Mouse (Mus musculus) lung, postnatal 10 days (tissue): Measurements from ENCODE around the gene Chdh.
A peak's percentile ranks its signal among the peaks of the same experiment; 100 is the strongest.

Experiments used
- DNase-seq: peaks from one replicate; pipeline ENCODE4 v3.0.0; 2021

The Chdh gene

DNA sequence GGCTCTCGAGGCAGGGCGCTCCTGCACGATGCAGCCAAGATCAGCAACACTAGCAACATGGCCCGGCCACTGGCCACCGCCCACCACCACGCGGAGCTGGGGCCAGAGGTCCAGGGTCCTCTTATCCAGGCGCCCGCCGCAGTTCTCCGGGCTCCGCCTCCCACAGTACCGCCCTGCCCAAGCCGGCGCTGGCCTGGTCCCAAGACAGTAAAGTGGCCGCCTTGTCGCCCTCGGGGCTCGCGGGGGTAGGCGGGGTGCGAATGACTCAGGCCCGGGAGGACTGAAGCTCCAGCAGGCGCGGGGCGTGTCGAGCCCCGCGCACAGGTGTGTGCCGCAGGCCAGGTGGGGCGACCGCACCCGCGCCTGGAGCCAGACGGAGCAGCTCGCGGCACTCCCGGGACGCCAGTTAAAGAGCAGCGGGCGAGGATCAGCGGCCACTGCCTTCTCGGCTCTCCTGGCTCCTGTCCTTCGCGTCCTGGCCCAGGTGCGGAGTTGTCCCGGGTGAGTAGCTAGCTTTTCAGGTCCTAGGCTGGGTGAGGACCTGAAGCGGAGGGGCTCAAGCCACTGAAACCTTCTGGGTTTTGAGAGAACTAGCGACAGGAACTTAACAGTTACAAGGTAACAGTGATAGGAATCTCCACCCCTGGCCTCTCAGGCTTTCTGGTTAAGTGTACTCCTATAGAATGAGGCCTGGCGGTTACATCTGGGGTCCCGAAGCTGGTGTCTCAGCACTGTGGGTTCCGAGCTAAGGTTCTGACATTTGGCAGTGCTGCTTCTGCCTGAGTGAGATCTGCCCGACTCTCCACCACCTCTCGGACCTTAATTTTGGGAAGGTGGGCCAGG is at the start of gene Chdh, which contains the start of gene Il17rb:
Chdh (plus strand) TSS at position 291 of the 843 bp plus-strand sequence.
Il17rb (minus strand) TSS at position 164 of the 843 bp plus-strand sequence.
- peak; percentile 78 for DNase-seq

DNA sequence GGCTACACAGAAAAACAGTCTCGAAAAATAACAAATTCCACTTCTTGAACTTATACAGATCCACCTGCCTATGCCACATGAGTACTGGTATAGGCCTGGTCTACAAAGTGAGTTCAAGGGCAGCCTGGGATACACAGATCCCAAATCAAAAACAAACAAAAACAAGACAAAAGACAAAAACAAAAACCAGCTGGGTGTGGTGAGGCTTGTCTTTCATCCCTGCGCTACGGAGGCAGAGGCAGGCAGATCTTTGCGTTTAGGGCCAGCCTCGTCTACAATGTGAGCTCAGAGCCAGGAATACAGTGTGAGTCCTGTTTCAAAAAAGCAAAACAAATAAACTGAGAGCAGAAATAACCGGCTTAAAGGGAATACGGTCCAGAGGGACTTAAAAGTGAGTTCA is 41.2 kb upstream of the Chdh start:
- no peak for DNase-seq

DNA sequence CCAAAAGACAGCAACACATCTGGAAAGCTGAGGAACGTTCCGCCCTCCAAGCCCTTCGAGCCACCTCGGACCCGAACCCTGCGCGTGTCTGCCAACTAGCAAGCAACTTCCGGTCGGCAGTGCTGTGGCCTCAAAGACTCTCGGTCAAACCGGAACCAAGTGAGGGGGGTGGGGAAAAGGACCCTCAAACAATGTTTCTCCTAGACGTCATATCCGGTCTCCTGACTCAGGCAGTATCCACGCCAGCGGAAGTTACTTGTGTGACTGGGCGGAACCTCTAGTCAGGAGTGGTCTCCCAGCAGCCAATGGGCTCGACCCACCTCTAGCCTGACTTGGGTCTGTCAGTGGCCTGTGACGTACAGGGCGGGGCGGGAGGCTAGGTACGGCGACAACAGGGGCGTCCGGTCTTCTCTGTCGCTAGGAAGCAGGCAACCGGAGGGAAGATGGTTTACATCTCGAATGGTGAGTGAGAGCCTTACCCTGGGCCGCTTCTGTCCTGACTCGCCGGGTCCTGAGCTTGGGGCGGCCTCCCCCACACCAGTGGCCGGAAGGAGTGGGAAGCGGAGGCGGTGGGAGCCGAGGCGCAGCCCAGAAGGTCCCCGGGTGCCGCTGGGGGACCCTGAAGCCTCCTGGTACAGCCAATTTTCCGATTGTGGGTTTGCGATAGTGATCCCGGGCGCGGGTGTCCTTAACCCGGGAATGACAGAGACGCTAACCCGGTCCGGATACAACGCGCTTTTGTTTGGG is 40.6 kb upstream of the Chdh start, which contains the start of gene Selenok:
Selenok (plus strand) TSS at position 234 of the 747 bp plus-strand sequence.
- peak; percentile 98 for DNase-seq

DNA sequence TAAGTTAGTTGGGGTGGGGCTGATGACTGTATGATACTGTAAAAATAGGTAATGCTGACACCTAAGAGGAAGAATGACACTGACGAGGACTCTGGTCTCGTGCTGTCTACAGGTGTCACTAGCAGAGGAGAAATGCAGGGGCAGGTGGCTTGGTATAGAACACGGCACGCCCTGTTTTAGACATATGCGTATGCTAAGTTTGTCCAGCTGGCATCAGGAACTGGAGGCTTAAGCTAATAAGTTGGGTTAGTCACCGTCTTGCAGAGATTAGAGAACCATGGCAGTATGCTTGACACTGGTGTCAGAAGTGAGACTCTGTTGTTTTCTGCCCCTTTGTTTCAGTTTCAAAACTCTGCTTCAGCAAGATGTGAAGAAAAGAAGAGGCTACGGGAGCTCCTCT is 37.4 kb upstream of the Chdh start:
- DNase-seq = no peak

DNA sequence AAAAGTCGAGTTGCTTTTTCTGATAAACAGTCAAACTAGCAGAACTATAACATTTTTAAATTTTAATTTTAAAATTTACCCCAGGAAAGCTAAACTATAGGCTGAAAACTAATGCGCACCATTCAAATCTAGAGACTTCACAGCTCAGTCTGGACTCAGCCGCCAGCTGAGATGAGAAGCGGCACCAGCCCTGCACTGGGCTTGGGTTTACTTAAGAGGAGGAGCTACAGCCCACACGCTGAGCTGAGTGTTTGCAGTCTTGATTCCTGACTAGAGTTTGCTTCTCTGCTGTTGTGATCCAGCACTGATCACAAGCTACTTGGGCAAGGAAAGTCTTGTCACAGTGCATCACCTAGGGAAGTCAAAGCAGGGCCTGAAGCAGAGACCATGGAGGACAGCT is 36.8 kb upstream of the Chdh start:
- DNase-seq = no peak

DNA sequence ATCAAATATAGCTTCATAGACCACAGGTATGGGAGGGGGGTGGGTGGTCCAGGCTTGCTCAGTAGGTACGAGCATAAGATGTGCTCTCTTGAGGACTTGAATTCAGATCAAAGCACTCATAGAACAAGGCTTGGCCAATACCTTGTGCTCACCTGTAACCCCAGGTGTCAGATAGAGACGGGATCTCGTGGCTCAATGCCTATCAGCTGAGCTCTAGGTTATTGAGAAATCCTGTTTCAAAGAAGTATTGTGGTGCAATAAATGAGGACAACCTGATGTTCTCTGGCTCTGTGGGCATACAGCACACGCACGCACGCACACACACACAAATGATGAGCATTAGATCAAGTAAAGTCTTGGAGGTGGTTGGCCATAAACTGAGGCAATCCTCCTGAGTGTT is 31.9 kb upstream of the Chdh start:
- no peak for DNase-seq

DNA sequence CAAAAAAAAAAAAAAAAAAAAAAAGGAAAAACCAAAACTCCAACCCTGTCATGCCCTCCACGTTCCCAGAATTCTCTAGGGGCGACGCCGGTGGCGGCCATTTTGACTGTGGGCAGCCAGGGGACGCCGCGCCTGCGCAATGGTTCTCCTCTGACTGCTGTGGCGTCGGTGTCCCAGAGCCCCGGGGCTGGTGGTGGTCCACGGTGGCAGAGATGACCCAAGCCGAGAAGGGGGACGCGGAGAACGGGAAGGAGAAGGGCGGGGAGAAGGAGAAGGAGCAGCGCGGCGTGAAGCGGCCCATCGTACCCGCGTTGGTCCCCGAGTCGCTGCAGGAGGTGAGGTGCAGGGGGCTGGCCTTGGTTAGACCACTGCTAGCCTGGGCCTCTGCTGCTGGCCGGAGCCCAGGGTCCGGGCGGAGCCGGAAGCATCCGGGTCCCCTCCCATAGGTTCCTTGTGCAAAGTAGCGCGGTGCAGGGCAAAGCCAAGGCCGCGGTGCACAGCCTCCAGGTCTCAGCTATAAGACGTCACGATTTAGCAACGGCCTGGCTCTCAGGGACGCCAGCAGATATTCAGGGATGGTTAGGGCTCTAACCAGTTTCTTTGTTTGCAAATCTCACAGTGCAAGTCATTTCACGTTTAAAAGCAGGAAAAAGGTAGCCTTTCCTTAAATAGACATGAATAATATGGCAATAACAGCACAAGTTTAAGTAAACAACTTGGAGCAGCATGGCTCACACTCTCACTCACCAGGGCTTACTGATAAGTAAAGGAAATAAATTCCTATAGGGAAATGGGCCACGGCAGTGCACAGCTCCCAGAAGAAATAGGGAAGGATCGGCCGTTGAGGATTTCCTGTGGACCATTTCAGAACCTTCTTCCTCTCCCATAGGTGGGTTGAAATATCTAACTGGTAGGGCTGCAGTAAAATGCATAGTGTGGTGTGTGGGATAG is 30.3 kb upstream of the Chdh start, which contains the start of gene Actr8:
Actr8 (plus strand) TSS at position 84 of the 951 bp plus-strand sequence.
- peak; percentile 95 for DNase-seq

DNA sequence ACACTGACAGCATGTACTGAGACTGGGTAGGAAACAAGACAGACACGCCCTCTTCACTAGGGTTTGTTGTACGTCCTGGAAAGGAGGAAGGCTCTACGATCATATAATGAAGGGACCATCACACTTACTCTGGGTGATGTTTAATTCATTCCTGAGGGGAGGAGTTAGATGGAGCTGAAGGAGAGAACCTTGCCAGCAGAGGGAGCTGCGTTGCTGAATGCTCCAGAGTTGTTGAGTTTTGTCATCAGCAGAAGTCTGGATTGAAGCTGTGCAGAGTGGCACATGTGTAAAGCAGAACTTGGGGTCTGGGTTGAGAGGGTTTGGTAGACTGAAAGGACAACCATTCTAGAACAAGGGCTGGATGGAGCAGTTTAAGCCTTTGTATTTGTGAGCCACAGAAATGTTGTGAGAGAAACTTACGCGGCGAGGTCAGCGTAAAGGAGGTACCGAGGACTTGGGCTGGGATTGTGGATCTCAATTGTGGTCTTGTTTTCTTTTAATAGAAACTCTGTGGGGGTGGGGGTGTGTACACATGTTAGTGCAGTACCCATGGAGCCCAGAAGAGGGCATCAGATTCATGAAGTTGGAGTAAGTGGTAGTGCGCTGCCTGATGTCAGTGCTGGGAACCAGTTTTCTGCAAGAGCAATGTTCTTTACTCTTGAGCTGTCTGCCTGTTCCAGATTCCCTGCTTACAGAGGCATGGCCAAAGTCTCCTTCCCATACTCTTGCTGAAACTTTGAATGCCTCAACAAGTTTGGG is 28.2 kb upstream of the Chdh start:
- peak; percentile 45 for DNase-seq

DNA sequence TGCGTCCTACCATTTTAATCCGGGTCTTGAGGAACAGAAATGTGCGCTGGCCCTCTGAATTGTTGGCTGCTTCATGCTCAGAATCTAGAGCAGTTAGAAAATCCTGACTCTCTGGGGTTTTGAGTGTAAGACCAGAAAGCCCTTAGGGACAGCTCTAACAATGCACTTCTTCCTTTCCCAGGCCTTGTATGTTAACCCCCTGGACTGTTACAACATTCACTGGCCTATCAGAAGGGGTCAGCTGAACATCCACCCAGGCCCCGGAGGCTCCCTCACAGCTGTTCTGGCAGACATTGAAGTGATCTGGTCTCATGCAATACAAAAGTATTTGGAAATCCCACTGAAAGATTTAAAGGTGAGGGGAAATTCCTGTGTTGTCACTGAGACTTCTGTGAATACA is 22.7 kb upstream of the Chdh start:
- no peak for DNase-seq

DNA sequence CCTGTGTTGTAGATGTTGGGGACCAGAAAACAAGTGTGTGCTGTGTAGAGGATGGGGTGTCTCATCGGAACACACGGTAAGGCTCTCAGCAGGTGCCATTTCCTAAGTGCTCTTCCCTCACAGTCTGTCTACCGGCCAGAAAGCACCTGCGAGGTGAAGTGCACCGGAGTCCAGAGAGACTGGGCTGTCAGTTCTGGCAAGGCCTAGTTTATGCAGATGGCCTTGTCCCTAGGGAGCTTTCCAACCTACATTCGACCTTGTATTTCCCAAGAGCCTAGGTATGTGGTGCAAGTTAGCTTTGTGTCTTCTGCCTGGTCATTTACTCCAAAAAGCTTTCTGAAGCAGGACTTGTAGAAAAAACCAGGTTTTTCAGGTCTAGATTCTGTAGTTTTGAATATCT is 21.5 kb upstream of the Chdh start:
- no peak for DNase-seq

DNA sequence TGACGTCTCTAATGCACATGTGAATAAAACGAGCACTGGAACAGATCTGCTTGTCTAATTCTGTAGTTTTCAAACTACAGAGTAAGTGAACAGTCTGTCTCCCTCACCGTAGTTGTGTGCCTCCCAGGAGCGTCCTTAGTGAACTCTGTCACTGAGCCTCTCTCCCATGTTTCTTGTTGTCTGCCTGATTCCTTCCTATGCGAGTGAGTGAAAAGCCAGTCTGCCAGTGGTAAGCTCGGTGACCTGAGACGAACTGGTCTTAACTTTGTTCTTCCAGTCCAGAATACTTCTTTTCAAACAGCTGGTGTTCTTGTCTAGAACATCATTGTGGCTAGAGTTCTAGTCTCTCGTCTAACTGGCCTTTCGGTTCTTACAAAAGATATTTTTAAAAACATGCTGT is 21.1 kb upstream of the Chdh start:
- no peak for DNase-seq

DNA sequence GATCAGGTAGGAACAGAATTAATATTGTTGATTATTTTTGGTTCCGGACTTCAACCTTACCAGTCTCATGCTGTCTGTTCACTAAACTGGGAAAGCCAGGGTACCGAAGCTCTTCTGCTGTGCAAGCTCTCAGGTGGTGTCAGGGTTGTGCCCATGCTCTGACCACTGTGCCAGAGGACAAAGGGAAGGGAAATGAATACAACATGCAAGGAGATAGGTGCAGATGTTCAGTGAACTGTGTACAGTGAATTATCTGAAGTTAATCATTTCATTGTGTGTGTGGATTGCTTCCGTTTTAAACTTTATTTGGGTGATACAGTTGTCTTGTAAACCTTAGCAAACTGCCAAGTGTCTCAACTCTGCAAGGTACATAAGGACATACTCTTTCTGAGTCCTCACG is 20.5 kb upstream of the Chdh start:
- DNase-seq = no peak

DNA sequence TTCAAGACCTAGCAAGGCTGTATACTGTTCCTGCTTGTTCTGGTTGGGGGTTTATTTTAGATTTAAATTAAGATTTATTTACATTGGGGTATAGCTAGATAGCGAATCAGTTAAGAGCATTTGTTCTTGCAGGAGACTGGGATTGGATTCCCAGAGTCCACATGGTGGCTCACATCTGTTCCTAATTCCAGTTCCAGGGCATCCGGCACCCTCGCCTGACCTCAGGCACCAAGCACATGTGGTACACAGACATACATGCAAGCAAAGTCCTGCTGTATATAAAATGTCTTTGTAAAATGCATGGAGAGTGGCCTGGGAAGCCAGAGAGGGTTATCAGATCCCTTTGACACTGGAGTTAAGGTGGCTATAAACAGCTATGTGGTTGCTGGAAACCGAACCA is 13.8 kb upstream of the Chdh start:
- no peak for DNase-seq

DNA sequence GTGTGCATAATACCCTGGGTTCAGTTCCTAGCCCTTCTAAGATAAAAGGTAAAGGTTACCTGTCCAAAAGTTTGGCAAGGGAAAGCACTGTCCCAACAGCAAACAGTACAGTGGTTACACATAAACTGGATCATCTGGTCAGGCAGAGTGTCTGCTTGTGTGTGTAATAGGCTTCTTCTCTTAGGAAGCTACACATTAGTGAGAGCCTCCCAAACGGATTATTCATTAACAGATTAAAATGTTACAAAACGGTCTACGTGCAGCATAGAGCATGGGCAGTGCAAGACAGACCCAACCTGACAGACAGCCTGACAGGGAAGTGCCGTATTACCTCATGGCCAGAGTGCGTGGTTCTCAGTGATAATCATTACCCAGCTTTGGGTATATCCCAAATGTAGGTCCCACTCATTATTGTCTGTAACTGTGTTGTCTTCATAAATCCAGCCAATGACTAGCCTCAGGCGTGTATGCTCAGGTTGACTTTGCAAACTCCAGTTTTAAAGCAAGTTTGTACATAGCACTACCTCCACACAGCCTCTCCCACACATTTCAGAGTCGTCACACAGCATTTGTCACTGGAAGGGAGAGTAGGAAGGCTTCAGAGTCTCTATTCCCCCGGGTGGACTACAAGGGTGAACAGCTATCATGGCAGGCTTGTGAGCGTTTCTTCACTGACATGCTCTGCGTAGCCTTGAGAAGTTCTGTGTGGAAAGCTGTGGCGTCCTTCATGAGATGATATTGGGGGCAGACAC is 12.6 kb upstream of the Chdh start:
- no peak for DNase-seq

DNA sequence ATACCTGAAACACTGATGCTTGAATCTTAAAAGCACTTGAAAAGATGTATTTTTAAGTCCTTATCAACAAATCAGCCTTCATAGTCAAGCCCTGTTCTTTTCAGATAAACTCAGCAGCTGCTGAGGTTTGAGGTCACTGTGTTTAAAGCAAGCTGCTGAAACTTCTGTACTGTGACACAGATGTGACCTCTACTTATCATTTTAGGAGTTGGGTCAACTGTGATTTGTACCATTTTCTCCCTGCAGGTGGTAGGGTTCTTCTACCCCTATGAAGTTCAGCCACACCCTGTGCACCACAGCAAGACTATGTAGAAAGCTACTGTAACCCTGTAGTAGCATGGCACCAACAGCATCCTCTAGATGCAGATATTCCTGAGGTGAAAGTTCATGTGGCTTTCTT is 11.5 kb upstream of the Chdh start:
- no peak for DNase-seq

DNA sequence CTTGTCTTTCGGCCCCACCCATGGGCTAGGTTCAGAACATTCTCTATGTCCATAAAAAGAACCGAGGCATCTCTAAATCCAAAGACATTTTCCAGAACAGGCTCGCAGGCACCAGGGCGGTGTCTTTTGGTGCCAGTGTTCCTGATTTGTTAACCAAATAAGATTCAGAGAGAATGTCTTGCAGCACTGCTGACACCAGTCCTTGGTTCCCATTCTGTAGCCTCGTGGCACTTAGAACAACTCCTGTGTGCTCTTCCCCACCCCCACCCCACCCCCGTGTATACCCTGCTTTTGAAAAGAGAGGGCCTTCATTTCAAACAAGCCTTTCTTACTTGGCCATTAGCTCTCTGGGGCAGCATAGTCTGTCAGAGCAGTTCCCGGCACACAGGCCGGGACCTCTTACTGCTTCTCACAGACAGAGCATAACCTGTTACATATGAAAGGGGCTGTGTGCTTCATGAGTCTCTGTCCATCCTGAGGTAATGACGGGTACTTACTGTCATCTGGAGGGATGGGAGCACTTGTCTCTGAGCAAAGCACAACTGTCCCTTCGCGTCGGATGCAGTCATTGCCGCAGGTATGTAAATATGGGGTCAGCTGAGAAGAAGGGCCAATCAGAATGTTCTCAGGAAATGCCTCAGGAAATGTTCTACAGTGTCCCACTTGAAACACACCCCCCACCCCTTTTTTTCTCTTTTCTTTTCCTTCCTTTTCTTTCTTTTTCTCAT is 9.9 kb upstream of the Chdh start:
- no peak for DNase-seq

DNA sequence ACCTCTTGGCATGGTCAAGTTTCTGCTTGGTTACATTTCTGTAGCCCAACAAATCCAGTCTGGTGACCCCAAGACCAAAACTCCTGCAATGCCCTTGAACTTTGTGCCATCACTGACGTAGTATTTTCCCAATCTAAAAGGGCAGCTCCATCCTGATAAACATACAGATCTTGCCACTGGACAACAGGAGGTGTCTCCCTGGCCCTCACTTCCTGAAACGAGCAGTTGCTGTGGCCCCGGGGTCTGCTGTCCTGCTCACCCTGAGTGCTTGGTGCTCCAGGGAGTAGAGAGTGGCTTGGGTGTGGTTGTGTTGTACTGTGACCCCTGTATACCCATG is 9.4 kb upstream of the Chdh start:
- no peak for DNase-seq

DNA sequence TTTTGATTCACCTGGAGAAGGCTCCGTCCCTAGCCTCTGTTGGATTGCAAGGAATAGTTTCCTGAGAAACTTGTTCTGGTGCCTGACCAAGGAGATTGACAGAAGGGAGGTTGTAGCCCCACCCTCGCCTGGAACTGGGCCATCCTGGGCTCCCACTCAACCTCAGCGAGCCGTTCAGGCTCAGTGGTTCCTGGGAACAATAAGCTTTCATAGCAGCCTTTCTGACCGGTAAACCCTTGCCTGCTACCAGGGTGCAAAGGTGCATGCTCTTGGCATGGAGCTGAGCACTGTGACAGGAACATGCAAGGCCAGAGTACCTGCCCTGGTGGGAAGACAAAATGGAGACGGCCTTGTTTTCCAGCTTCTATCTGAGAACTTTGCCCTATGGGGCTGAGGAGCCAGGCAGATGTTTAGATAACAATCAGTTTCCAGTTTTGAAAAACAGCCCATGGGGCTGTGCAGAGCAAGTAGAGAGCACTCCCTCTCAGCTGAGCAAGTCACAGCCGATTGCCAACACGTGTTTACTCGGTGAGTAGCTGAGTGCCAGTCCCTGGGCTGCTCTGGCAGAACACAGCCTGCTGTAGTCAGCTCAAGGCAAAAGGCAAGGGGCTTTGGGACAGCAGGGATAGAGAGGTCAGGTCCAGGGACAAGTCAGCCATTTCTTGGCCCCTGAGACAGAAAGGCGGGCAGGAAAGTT is 1.2 kb downstream of the Chdh start:
- DNase-seq = peak; percentile 76

DNA sequence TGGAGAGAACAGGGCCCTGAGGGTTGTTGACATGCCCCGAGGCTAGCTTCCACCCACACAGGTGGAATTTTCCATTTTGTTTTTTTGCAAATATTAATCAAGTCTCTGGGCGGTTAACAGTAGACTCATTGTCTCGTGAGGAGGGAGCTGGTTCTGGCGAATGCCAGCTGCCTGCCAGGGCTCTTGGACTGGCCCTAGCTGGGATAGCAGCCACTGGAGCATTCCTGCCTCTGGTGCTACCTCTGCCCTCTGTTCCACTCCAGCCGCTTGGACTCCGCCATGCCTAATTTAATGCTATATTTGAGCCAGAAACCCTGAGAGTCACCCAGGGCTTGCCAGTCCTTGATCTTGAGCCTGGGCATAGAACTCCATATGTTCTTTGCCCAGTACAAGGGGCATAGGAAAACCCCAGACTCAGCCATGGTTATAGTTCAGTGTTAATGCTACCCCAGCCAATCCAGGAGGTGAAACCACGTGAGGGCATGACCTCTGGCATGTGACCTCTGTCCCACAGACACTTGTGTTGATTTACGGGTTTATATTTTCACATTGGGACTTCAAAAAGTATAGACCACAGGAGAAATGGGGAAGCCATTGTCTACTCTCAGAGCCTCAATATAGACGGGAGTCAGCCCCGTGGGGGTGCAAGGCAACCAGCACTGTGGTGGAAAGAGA is 3.2 kb downstream of the Chdh start:
- DNase-seq = no peak

DNA sequence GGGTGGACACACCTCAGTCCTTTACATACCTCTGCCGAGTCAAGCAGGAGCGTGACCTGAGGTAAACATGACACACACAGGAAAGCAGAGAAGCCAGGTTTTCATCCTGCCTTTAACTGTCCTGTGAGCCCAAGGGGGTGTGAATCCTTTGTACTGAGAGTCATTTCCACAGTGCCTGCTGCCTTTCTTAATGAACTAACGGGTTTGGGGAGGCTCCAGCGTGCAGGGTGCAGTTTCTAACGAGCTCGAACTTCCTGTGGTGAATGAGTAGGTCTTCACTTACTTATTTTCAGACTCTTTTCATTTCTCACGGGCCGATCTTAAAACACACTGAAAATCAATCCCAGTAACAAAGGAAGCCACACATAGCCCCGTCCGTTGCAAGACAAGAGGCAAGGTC is 5.7 kb downstream of the Chdh start:
- DNase-seq = no peak
